Mouse (Mus musculus) cerebellum, adult 11 months (tissue): Measurements from ENCODE around the gene Psmd11.
"Not testable (repeated sequence)": the region's sequence is repeated elsewhere in the genome, so short reads cannot be mapped to it uniquely, and the experiment has no call there.

Experiments used
- DNase-seq: peaks from one replicate; pipeline ENCODE4 v3.0.0; 2022

Psmd11 gene

GRCm38 (mm10) chr11:80428381-80429008 is at the start of gene Psmd11:
Gene Psmd11, plus strand, starts transcription at chr11:80428615.
- DNase-seq = peak; percentile 95

GRCm38 (mm10) chr11:80379184-80379583 is 49.2 kb upstream of the Psmd11 start:
- not testable (repeated sequence) for DNase-seq

GRCm38 (mm10) chr11:80382626-80383018 is 45.8 kb upstream of the Psmd11 start:
- no peak for DNase-seq

- DNase-seq = peak; percentile 96
Measured at GRCm38 (mm10) chr11:80383019-80383625, 45.3 kb upstream of the Psmd11 start, which contains the start of gene Zfp207. Gene Zfp207, plus strand, starts transcription at chr11:80383279.

- DNase-seq = no peak
Measured at GRCm38 (mm10) chr11:80383626-80384046, 44.8 kb upstream of the Psmd11 start.

- no peak for DNase-seq
Measured at GRCm38 (mm10) chr11:80384461-80384860, 44.0 kb upstream of the Psmd11 start.

- DNase-seq = no peak
Measured at GRCm38 (mm10) chr11:80385055-80385454, 43.4 kb upstream of the Psmd11 start.

GRCm38 (mm10) chr11:80386790-80387189 is 41.6 kb upstream of the Psmd11 start:
- no peak for DNase-seq

GRCm38 (mm10) chr11:80389885-80390284 is 38.5 kb upstream of the Psmd11 start:
- no peak for DNase-seq

- no peak for DNase-seq
Measured at GRCm38 (mm10) chr11:80391407-80392120, 36.9 kb upstream of the Psmd11 start.

- no peak for DNase-seq
Measured at GRCm38 (mm10) chr11:80395930-80396329, 32.5 kb upstream of the Psmd11 start.

- no peak for DNase-seq
Measured at GRCm38 (mm10) chr11:80396617-80397016, 31.8 kb upstream of the Psmd11 start.

GRCm38 (mm10) chr11:80407878-80408277 is 20.5 kb upstream of the Psmd11 start:
- not testable (repeated sequence) for DNase-seq

GRCm38 (mm10) chr11:80410377-80410776 is 18.0 kb upstream of the Psmd11 start:
- no peak for DNase-seq

GRCm38 (mm10) chr11:80417085-80417484 is 11.3 kb upstream of the Psmd11 start:
- no peak for DNase-seq

- no peak for DNase-seq
Measured at GRCm38 (mm10) chr11:80419743-80420142, 8.7 kb upstream of the Psmd11 start.

- no peak for DNase-seq
Measured at GRCm38 (mm10) chr11:80420202-80420984, 8.0 kb upstream of the Psmd11 start.

- no peak for DNase-seq
Measured at GRCm38 (mm10) chr11:80421421-80422047, 6.9 kb upstream of the Psmd11 start.

GRCm38 (mm10) chr11:80424691-80425090 is 3.7 kb upstream of the Psmd11 start:
- DNase-seq = no peak

GRCm38 (mm10) chr11:80425247-80425778 is 3.1 kb upstream of the Psmd11 start:
- DNase-seq = no peak

- DNase-seq = not testable (repeated sequence)
Measured at GRCm38 (mm10) chr11:80426029-80426813, 2.2 kb upstream of the Psmd11 start.
